Mouse (Mus musculus) left cerebral cortex, adult 2 months (tissue): ENCODE data around the gene Ntng1. TPM values are rescaled to one million over a fixed set of nuclear protein-coding genes. Genes with fewer than 3 reads are reported as not detected.
"Not testable (repeated sequence)": the region's sequence is repeated elsewhere in the genome, so short reads cannot be mapped to it uniquely, and the experiment has no call there.

ENCODE experiments used
- DNase-seq, 2 experiments: peaks; one replicate each; pipeline ENCODE4 v3.0.0; 2021 to 2022; ENCODE audit warnings: low spot score in 2 of 2, mixed read lengths in 1 of 2; ENCODE audit errors: extremely low spot score in 1 of 2
- H3K27ac ChIP-seq: fragments of 200-600 bp; 2 replicates; pipeline ENCODE4 v1.8.1; 2022
- H3K4me3 ChIP-seq: fragments of 200-600 bp; 2 replicates; pipeline ENCODE4 v1.8.1; 2022
- CTCF ChIP-seq: fragments of 200-600 bp; IDR thresholded peaks from 2 replicates; pipeline ENCODE4 v1.8.1; 2022; ENCODE audit warnings: antibody characterized with exemption, mild to moderate bottlenecking, moderate library complexity
- intact Hi-C: fragments of 180-260 bp; cut with DNase I; formaldehyde crosslinking; loops from one replicate; pipeline ENCODE4 v1.15.1; 2025
- total RNA-seq, 2 experiments: library from RNA; stranded (reverse); gene quantifications; 2 replicates each; pipeline ENCODE4 v1.2.3; 2021

Ntng1 gene
- total RNA-seq, 2 experiments from 2014 or later: 33.2 to 38.2 TPM

DNA sequence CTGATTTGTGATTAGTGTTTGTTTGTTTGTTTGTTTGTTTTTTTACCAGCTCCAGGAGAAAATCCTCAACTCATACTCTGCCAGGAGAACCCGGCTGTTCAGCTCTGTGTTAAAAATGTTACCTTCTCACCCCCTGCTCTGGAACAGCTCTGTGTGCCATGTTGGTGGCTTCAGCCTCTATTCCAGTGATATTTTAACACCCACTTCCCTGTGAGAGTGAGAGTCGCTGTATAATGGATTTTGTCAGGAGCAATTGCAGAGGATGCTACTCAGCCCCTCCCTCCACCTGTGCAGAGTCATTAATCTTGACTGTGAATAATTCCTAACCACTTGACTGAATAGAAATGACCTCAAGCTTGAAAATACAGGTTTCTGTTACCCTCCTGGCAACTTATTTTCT is 339.7 kb downstream of the Ntng1 start:
- no peak for DNase-seq
- no peak overlapping the region for H3K27ac ChIP-seq
- H3K4me3 ChIP-seq: no peak overlapping the region
- TF ChIP-seq CTCF: no peak
- intact Hi-C loops: no loop called here

DNA sequence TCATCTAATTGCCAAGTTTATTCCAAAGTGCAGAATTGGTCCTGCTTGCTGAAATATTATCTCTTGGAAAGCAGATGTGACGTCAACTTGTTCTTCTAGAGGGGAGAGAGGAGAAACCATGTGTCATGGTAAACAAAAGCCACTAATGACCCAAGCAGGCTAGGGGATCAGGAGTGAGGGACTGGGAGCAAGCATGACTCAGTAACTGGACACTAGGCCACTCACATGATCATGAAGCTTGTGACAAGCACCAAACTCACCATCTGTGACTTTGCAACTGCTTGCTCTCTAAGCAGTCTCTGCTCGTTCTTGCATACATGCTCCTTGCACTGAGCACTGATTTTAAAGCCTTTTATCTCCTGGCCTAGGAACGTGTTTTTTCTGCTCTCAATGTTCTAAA is 340.2 kb downstream of the Ntng1 start:
- no peak overlapping the region for H3K27ac ChIP-seq
- DNase-seq: no peak

DNA sequence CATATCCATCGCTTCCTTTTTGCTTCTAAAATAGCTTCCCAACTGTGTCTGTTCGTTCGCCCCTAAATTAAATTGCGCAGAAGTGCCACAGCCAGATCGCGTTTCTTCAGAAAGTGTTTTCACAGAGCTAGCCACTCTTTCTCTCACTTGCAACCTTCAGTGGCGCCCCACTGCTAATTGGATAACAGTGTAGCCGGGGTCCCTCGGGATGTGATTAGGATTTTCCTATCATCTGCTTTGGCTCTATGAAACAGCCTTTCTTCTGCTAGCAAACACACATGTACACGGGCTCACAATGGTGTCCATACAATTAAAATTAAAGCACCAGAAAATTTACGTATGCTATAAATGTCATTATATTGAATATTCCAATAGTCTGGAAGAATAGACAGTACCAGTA is 346.5 kb downstream of the Ntng1 start:
- DNase-seq: no peak
- TF ChIP-seq CTCF: no peak
- H3K27ac ChIP-seq: no peak overlapping the region
- intact Hi-C loops: no loop called here
- H3K4me3 ChIP-seq: no peak overlapping the region

More for the DNA sequence above, 340.2 kb downstream of the Ntng1 start:
- no peak for TF ChIP-seq CTCF
- no peak overlapping the region for H3K4me3 ChIP-seq
- intact Hi-C loops: no loop called here

DNA sequence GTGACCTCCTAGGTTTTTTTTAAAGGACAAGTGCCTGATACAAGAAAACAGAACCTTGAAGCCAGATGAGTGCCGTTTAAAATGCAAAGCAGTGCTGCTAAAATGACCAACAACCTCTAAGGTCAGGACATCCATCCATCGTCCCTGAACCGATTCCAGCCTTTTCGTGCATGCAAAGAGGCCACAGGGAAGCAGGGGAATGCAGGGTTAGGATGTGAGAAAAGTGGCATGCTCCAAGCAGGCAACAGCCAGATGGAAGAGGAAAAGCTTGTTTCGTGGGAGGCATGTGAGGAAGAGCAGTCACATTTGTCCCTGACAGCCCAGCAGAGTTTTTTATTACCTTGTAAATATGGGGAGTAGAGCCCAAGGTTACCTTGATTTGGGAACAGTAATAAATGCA is 360.6 kb downstream of the Ntng1 start:
- intact Hi-C loops: loop anchor here (2.0 to 5.0 kb wide), 4 partner anchors 134 to 468 kb away; partner anchors contain the start of gene Prmt6
- Histone ChIP-seq H3K27ac (peak overlapping the region; percentile 37), H3K4me3 (no peak overlapping the region)
- TF ChIP-seq CTCF: no peak
- no peak for DNase-seq

DNA sequence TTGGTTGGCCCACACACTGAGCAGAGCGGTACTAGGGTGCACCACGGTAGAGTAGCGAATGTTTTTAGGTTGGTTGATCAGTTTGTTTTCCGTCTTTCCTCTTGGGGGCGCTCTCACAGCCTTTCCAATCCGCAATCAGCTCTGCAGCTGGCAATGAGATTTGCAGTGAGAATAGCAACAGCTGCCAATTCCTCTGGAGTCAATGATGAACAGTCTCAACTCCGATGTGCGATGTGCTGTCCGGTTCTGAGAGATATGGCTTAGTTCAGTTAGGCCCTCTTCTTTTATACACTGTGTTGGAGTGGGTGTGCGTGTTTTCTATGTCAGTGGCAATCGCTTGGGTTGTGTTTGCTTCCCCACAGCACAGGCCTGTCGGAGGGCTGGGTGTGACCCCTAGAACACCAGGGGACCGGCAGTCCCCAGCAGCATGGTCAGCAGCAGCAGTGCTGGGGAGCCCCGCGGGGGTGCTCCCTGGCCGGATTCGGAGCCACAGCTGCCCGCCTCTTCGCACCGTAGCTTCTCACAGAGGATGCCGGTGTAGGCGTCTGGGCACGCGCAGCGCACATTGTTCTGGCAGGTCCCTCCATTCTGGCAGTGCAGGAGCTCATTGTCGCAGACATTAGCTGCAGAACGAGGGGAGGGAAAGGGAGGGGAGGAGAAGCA is 361.4 kb downstream of the Ntng1 start:
- intact Hi-C loops: loop anchor here (2.0 to 5.0 kb wide), 4 partner anchors 135 to 468 kb away; partner anchors contain the start of gene Prmt6
- peak overlapping the region; percentile 52 for H3K4me3 ChIP-seq
- peak; percentile 64 for TF ChIP-seq CTCF
- peak overlapping the region; percentile 37 for H3K27ac ChIP-seq
- peak; percentile 67 to 72 for DNase-seq

DNA sequence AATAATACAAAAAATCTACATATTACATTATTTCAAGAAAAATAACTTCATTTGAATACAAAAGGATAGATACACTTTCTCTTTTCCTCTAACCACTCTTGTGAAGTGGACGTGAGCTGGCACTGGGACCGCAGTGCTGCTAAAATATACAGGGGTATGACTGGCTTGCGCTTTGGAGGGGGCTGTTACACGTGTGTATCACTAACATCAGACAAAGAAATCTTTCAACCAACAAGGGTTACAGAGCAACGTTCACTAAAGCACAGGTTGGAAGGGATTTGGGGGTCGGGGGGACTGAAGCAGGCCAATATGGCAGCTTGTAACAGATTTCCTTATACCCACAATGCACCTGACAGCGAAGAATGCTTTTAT is 361.9 kb downstream of the Ntng1 start:
- DNase-seq: no peak
- TF ChIP-seq CTCF: no peak
- intact Hi-C loops: loop anchor here (2.0 to 5.0 kb wide), 4 partner anchors 135 to 469 kb away; partner anchors contain the start of gene Prmt6
- Histone ChIP-seq H3K27ac (no peak overlapping the region), H3K4me3 (peak overlapping the region; percentile 52)

DNA sequence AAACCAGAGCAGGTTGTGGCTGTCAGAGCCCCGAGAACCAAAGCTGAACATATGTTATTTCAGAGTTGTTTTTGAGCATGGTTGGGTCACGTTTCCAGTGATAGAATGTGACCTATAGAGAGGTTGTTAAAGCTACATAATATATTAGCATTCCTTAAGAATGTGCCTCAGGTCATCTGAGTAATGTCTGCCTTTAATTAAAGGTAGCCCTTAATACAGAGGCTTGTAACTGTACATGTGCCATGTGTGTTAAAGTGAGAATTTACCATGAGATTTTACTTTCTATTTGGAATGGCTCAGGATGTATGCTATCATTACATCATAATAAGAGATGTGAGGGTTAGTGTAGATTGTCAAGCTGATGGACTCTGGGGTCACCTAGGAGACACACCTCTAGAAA is 368.6 kb downstream of the Ntng1 start:
- intact Hi-C loops: no loop called here
- Histone ChIP-seq H3K4me3 (no peak overlapping the region), H3K27ac (no peak overlapping the region)
- no peak for DNase-seq
- no peak for TF ChIP-seq CTCF

DNA sequence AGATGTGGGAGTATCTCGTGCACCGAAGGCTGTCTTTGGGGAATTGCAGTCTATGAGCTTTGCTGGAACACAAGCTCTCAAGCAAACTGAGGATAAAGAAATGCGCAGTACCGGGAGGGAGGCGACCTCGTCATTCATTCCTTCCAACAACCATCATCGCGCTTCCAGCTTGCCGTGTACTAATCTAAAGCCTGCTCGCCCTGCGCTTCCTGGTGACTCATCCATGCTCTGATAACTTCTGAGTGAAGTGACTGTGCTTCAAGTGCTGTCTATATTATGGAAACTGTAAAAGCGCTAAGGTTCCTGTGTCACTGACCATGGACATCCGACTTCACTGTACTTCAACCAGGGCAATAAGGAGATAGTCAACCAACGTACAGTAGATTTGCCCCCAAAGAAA is 371.7 kb downstream of the Ntng1 start:
- no peak overlapping the region for H3K27ac ChIP-seq
- no peak for TF ChIP-seq CTCF
- no peak overlapping the region for H3K4me3 ChIP-seq
- intact Hi-C loops: no loop called here
- no peak for DNase-seq

DNA sequence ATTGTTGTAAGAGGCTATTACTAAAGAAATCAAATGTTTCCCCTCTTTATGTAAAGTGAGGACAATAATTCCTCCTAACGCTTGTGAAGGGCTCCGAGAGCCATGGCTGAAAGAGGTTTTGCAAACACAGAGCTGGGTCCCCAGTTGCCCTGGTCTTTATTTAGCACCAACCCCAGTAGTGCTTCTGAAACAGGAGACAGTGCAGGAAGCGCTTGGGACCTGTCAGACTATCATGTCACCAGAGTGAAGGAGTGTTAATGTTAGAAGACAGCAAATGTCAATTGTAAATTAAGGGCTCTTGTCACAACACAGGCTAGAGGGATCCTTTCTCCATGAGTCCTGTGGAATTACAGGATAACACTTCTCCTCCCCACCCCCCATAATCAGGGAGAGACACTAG is 376.9 kb downstream of the Ntng1 start:
- DNase-seq: no peak
- H3K27ac ChIP-seq: no peak overlapping the region
- intact Hi-C loops: no loop called here
- TF ChIP-seq CTCF: no peak
- no peak overlapping the region for H3K4me3 ChIP-seq

DNA sequence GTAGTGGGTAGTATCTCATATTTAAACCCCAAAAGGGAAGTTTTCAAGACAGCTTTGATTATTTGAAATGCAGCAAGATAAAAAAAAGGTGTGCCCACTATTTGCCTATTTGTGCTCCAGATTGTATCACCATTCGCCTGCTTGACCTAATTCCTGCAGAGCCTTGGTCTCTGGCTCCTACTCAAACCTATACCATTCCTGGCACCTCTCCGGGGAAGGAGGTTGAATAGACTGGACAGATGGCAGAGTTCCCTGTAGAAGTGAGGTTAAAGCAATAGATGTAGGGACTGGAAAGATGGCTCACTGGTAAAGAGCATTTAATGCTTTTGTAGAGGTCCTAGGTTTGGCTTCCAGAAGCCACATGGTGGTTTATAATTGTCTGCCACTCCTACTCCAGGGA is 378.2 kb downstream of the Ntng1 start:
- intact Hi-C loops: no loop called here
- Histone ChIP-seq H3K4me3 (no peak overlapping the region), H3K27ac (no peak overlapping the region)
- no peak for DNase-seq
- TF ChIP-seq CTCF: no peak

DNA sequence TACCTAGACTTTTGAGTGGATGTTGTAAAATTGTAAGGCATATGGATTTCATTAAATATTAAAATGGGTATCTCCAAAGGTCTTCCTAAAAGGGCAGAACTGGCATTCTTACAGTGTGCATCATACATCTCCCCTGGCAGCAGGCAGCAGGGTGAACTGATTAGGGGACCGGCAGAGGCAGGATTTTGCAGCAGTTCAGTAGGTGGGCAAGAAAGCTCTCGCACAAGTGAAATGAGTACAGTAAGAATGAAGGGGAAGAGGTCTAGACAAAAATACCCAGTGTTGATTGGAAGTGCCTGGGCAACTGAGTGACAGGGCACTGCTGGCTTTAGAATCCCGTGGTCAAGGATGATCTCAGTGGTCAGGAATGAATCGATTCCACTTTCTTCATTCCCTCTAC is 378.7 kb downstream of the Ntng1 start:
- H3K4me3 ChIP-seq: no peak overlapping the region
- no peak for DNase-seq
- intact Hi-C loops: no loop called here
- no peak for TF ChIP-seq CTCF
- H3K27ac ChIP-seq: no peak overlapping the region

DNA sequence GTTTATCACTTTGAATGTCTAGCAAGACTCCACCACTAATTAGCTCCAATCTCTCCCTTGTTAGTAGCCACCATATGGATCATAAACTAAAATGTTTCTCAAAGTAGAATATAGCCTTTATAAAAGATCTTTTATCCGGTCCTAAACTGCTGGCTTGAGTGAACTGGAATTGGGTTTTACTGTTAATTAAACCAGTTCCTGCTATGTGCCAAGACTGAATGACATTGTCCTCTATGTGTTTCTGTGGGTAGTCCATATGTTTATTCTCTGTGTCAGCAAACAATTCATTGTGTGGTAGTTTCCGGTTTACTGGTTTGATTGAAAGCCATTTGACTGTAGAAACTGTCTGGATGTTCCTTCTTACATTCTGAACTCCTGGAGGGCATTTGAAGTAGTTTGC is 387.4 kb downstream of the Ntng1 start:
- Histone ChIP-seq H3K4me3 (no peak overlapping the region), H3K27ac (no peak overlapping the region)
- no peak for DNase-seq
- no peak for TF ChIP-seq CTCF
- intact Hi-C loops: no loop called here

DNA sequence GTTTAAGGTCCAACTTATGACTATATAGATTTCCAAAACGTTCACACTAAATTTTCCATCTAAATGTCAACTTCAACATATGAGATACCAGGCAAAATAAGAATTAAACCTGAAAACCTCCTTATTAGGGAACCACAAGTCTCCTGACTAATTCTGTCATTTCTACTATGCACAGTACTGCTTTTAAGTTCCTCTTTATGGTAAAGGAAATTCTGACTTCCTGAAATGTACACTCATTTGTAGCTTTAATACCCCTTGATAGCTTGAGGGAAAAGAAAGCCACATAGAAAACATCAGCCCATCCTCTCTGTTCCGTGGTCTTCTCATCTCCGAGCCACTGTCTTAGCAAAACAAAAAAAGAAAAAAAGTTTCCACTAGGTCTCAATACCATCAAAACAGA is 396.2 kb downstream of the Ntng1 start:
- H3K4me3 ChIP-seq, intact Hi-C loops, H3K27ac ChIP-seq, DNase-seq: not testable (repeated sequence)
